Mouse (Mus musculus): ENCODE measurements around the gene Rab10.
"Not testable (repeated sequence)": the region's sequence is repeated elsewhere in the genome, so short reads cannot be mapped to it uniquely, and the experiment has no call there.

Rab10 gene

GRCm38 (mm10) chr12:3309391-3310320 lies at the start of gene Rab10:
Rab10 (minus strand) TSS chr12:3309969.
- DNase-seq (ENCODE audit: low read depth, low spot score), result peak; percentile 99

DNA sequence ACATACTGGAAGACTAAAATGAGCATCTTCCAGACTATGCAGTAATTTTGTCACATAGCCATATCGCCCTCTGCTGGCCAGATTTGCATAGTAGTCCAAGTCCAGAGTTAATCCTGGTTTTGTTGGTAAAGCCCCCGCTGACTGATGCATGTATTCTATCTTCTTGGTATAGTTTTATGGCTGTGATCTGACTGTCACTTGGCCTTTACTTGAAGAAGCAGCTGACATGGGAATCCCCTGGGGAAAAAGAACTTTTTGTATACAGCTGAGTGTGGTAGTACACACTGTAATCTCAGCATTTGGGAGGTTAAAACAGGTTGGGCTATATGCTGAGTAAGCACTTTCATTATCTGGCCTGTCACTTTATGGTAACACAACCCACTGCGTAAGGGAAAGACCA lies 49.5 kb upstream of the Rab10 start:
- peak; percentile 53 for DNase-seq (ENCODE audit: low read depth, low spot score)

- no peak for DNase-seq (ENCODE audit: low read depth, low spot score)
These were observed 47.1 kb upstream of the Rab10 start for GRCm38 (mm10) chr12:3356824-3357223.

- no peak for DNase-seq (ENCODE audit: low read depth, low spot score)
These were observed 45.3 kb upstream of the Rab10 start for GRCm38 (mm10) chr12:3355068-3355467.

- no peak for DNase-seq (ENCODE audit: low read depth, low spot score)
These were observed 42.4 kb upstream of the Rab10 start for GRCm38 (mm10) chr12:3352216-3352615.

DNA sequence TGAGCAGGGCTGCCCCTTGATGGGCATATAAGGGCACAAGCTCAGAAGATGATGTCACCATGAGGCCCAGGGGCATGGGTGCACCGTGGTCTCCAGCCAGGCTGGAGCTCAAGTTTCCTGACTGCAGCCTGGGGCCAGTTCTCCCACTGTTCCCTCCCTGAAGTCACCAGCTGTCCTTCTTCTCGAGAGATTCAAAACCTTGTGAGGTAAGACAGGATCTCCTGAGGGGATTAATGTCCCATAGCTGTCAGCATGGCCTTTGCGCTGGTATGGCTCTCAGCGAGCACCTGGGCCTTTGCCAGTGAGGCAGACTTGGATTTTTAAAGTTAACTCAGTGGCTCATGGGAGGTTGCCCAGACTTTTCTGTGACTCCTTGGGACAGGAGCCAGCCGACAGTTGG lies 40.4 kb upstream of the Rab10 start:
- no peak for DNase-seq (ENCODE audit: low read depth, low spot score)

GRCm38 (mm10) chr12:3349387-3349786 lies 39.6 kb upstream of the Rab10 start:
- DNase-seq (ENCODE audit: low read depth, low spot score), result no peak

GRCm38 (mm10) chr12:3347682-3348081 lies 37.9 kb upstream of the Rab10 start:
- DNase-seq (ENCODE audit: low read depth, low spot score), result no peak

GRCm38 (mm10) chr12:3345038-3345437 lies 35.3 kb upstream of the Rab10 start:
- DNase-seq (ENCODE audit: low read depth, low spot score), result no peak

DNA sequence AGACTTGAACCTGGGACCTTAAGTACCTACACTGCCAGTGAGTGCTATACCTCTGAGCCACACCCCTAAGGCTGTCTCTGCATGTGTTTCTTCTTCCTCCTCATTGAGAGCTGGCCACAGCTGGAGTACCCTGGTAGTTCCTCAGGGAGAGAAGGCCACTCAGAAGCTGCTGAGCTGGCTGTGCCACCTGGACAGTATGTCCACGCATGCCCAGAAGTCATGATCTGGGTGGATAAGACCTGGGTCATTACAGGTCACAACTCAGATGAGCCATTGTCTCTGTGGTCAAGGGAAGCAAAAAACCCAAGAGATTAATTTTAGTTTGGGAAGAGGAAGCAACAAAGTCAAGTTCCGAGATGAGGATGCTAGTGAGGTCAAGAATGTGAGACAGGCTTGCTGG lies 34.4 kb upstream of the Rab10 start:
- no peak for DNase-seq (ENCODE audit: low read depth, low spot score)

DNA sequence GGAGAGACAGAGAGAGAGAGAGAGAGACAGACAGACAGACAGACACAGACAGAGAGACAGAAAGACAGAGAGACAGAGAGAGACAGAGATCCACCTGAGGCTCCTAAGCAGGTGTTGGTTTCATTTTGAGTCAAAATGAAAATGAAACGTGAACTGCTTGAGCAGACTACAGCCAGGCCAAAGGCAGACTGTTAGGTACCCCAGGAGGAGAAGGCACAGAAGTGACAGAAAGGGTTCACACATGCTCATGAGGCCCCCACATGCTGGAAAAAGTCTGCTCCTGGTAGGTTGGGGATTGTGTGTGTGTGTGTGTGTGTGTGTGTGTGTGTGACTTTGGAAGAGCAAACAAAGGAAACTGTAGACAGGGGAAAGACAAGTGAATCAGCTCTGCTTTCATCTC lies 29.2 kb upstream of the Rab10 start:
- no peak for DNase-seq (ENCODE audit: low read depth, low spot score)

GRCm38 (mm10) chr12:3329677-3330076 lies 19.9 kb upstream of the Rab10 start:
- no peak for DNase-seq (ENCODE audit: low read depth, low spot score)

DNA sequence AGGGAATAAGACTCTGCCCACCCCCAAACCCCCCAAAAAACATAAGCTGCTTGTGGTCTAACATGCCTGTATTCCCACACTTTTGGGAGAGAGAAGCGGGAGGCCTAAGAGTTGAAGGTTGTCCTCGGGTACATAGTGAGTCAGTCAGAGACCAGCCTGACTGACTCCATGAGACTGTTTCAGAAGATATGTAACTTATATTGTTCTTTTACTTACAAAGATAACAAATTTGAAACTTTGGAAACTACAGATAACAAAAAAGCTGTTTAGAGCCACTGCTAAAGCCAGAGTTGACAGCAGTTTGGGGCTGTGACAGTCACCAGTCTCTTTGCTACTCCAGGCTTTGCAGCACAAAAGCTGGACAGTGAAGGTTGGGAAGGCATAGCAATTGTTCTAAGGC lies 15.5 kb upstream of the Rab10 start:
- DNase-seq (ENCODE audit: low read depth, low spot score), result no peak

GRCm38 (mm10) chr12:3323241-3323640 lies 13.5 kb upstream of the Rab10 start:
- no peak for DNase-seq (ENCODE audit: low read depth, low spot score)

- no peak for DNase-seq (ENCODE audit: low read depth, low spot score)
These were observed 9.6 kb upstream of the Rab10 start for GRCm38 (mm10) chr12:3319377-3319776.

DNA sequence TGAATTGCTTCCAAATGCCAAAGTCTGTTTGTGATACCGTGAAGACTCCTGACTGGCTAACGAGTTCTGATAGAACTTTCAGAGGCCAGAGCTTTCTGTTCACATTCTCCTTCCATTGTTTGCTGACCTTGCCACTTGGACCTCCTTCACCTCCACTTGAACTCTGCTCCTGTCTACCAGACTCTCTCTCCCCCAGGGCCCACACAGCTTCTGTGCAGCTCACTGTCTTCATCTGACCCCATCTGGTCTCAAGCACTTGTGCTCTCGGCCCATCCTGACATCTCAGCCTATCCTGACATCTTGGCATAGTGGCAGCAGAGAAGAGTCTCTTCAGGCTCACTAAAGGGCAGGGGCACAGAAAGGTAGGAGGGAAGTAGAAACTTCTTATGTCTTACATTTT lies 7.2 kb upstream of the Rab10 start:
- DNase-seq (ENCODE audit: low read depth, low spot score), result no peak

DNA sequence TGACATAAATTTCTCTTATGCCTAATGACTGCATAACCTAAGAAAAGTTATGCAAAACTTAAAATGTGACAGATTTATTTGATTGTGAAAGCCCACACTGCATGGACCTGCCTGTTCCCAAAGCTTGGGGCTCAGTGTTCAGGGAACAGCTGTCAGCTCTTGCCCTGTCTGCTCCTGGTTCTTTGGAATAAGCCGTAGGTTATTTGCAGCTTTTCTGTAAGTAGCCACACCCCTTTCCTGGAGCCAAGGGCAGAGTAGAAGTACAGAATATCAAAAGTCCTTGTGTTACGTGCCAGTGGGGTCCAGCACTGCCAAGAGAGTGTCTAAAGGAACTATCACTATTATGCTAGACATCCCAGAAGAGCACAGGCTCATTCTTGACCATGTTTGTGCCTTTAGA lies 6.3 kb upstream of the Rab10 start:
- DNase-seq (ENCODE audit: low read depth, low spot score), result no peak

DNA sequence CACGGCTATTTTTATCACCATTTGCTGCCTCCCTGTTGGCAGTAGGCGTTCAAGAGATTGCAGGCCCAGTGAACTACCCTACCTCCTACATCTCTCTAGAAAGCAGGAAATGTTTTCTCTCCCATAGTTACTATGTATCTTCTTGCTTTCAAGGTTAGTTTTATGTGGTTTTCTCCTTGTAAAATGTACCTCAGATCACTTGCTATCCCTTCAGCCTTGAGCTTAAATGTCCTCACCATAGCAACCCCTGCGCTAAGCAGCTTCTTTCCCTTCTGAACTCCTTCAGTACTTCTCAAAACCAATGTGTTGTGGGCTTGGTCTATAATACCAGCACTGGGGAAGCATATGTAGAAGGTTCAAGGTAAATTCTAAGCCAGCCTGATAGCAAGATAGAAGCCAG lies 3.1 kb upstream of the Rab10 start:
- no peak for DNase-seq (ENCODE audit: low read depth, low spot score)

DNA sequence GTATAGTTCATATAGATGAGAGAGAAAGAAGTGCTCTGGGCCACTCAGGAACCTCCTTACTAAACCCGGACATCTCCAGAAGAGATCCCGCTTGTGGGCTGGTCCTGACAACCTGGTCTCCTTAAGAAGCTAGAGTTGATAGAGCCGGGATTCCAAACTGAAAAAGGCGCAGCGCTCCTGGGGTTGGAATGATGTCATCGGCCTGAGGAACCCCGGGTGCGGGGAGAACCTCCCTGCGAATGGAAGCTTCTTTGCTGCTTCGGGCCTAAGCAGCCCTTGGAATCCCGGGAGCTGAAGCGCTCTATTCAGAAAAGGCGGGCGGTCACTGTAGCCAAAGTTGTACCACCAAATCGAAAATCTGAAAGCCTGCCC lies 538 bp upstream of the Rab10 start:
- no peak for DNase-seq (ENCODE audit: low read depth, low spot score)

- DNase-seq (ENCODE audit: low read depth, low spot score), result no peak
These were observed 1.1 kb downstream of the Rab10 start for GRCm38 (mm10) chr12:3308541-3309241.

GRCm38 (mm10) chr12:3307587-3307986 lies 2.2 kb downstream of the Rab10 start:
- no peak for DNase-seq (ENCODE audit: low read depth, low spot score)

- no peak for DNase-seq (ENCODE audit: low read depth, low spot score)
These were observed 4.5 kb downstream of the Rab10 start for GRCm38 (mm10) chr12:3305238-3305637.

DNA sequence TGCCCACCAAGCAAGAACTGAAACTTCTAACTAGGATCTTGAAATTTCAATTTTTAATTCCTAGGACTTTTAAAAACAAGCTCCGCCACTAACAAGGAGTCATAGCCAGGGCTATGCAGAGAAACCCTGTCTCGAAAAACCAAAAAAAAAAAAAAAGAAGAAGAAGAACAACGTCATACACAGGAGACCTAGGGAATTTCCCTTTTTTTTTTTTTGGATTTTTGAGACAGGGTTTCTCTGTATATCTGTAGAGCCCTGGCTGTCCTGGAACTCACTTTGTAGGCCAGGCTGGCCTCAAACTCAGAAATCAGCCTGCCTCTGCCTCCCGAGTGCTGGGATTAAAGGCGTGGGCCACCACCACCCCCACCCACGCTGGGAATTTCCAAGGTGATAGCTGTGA lies 12.1 kb downstream of the Rab10 start:
- DNase-seq (ENCODE audit: low read depth, low spot score), result not testable (repeated sequence)

Data from retina, postnatal 7 days (tissue).